Mouse (Mus musculus) layer of hippocampus, adult 11-12 months (tissue): Measurements from ENCODE around the gene Socs3.

Source experiments
- DNase-seq: peaks from one replicate; pipeline ENCODE4 v3.0.0; 2022; ENCODE audit warnings: low spot score

The Socs3 gene

DNA sequence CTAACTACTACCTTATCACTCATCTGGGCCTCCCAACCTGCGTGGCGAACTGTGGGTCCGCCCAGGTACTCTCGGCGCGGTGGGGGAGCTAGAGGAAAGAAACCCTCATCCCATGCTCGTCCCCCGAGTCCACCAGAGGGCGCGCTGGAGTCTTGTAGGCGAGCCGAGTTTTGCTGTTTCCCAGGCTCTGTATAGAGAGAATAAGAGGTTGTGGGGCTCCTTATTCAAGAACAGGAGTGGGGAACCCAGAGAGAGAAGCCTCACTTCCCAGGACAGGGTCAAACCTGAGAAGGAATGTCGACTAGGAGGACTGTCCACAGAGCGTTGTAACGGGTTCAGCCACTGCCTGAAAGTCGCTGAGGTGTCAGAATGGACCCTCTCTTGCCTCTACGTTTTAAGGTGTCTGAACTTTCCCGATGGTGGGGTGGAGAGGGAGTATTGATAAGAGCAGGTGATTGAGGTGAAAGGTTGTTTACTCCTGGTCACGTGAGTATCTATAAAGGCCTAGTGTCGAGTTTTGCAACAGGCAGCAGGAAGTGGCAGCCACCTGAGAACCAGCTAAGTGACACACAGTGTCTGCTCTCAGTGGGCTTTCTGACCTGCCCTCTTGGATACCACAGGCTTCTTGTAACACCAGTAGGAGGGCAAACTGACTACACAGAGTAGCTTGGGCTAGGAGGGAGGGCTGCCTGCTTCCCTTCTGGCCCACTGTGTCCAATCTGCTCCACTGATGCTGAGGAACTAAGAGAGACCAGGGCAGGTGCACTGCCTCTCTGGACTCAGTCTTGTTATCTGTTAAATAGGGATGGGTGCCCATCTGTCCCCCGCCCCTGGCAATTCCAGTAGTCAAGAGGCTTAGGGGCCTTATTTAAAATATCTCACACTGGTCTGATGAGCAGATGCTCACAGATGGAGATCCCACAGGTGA is at the start of gene Socs3:
Gene Socs3 (minus strand): TSS at position 103 of the 928 bp plus-strand sequence.
- peak; percentile 95 for DNase-seq

DNA sequence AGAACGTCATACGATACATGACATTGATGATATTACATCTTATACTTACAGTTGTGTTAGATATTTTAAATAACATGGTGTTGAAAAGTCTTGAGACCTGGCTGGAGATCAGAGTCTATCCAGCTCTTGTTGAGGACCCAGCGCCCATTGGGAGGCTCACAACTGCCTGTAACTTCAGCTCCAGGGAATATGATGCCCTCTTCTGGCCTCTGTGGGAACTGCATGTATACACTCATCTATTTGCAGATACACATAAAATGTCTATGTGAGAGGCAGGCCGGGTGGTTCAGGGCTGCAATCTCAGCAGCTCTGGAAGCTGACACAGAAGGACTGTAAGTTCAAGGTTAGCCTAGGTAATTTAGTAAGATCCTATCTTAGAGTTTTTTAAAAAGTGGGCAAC is 48.5 kb upstream of the Socs3 start:
- no peak for DNase-seq

DNA sequence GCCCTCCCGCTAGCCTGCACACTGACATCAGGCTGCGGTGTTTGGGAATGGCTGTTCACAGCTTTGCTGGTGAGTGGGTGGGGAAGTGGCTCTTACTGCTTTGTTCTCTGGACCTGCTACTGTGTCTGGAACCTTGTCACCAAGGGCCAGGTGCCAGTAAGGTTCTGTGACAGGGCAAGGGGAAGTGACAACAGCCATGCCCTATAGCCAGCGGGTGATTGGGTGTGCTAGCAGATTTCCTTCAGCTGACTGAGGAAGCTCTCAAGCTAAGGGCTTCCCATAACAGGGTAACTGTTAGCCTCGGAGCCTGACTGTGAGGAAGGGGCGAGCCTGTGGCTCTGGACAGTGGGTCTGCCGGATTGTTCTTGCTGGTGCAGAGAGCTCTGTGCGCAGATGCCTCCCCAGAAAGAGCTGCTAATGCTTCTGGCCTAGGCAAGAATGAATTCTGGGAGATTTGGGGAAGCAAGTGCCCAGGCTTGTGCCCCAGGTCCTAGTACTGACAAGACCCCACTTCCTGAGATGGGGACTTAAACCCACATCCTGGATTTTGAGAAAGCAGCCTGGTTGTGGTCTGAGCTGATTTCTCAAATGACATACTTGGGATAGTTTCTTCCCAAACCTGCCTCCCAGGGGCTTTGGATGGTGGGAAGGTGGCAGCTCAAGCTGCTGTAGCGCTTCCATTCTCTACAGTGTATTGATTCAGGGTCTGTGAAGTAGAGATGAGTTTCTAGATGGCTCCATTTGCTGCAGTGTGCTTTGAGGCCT is 45.7 kb upstream of the Socs3 start:
- no peak for DNase-seq

DNA sequence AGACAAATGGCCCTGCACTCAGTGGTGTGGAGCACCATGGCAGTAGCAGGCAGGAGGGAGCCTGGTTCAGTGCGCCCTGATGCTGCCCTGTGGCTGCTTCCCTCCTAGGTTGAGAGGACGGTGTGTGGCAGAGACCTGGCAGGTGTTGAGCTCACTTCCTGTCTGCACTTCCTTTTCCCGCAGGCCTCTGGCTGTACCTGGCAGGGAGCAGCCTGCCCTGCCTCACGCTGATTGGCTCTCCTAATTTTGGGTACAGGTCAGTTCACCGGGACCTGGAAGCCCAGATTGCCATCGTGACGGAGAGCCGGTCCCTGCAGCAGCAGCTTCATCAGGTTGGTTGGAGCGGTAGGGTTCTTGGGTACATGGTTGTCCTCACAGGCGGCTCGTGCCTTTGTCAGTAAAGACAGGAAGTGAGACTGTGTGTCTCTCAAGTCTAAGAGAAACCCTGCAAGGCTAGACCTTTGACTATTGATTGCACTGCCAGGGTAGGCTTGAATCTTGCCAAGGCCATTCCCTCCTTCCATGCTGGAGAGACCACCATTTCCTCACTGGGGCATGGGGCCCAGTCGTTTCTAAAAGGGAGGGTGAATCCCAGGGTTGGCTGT is 44.6 kb upstream of the Socs3 start:
- no peak for DNase-seq

DNA sequence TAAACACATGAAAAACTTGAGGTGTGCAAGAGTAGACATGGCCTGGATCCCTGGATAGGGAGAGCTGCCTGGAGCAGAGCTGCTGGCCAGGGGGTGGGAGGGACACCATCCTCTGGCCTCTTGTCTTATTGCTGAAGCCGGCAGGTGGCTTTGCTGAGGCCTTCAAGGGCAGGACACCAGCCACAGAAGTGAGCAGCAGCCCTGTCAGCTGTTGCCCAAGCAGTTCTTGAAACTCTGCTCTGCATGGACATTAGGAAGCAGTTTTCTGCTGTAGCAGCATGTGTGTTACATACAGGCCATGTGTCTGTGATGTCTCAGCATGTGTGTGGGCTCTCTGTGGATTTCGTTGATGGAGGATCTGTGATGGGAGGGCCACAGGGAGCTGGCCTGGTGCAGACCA is 43.5 kb upstream of the Socs3 start:
- no peak for DNase-seq

DNA sequence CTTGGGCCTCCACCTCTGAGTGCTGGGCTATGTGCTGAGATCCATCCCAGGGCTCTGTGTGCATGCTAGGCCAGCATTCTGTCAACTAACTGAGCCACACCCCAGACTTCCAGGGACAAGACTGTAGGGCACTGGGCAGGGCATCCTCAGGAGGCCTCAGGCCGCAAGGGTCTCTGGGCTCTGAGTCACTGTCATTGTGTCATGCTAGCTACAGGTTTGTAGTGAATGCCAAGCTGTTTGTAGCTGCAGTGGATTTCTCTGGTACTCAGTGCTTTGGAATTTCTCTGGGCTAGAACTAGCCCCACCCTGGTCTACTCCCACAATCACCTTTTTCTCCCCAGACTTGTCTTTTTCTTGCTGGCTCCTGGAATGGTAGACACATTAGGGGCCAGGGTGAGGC is 42.7 kb upstream of the Socs3 start:
- DNase-seq = no peak

DNA sequence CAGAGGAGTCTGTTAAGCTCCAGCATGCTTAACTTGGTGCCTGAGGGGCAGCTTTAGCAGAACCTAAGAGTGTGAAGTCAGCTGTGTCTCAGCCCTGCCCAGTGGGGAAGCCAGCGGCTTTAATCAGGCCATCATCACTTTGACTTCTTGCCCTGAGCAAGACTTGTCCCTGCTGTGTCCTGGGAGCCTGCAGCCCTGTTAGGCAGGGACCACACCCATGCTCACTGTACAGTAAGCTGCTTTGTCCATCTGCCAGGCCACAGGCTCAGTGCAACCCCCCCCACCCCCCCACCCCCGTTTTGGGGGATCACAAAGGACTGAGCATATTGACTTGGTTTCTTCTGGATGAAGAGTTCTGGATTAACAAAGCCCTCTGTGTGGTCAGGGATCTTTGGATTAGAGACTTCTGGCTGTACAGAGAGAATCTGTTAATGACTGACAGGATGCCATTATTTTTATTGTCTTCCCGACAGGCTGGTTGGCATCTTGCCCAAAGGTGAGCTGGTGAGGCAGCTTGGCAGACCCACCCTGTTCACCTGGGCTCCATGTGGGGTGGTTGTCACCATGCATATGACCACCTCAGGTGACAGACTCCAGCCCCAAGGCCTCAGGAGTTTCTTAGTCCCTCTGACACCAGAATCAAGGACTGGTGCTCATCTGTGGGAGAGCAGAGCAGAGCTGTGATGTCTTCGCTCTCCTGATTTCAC is 40.2 kb upstream of the Socs3 start:
- no peak for DNase-seq

DNA sequence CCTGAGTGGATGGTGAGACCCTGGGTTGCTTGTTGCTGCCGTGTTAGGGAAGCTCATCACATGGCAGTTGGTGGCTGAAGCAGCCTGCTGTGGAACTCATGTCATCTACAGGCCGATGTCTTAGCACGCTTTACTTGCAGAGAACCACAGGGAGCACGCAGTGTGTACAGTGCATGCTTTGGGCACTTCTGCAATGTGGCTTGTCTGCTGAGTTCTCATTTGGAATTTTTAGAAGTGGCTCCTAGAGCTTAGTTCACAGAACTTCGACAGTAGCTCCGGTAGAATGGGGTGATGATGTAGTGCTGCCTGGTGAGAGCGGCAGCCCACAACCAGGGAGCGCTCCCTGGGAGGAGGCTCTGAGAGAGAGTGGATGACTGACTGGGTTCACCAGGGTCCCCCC is 39.0 kb upstream of the Socs3 start:
- DNase-seq = peak; percentile 32

DNA sequence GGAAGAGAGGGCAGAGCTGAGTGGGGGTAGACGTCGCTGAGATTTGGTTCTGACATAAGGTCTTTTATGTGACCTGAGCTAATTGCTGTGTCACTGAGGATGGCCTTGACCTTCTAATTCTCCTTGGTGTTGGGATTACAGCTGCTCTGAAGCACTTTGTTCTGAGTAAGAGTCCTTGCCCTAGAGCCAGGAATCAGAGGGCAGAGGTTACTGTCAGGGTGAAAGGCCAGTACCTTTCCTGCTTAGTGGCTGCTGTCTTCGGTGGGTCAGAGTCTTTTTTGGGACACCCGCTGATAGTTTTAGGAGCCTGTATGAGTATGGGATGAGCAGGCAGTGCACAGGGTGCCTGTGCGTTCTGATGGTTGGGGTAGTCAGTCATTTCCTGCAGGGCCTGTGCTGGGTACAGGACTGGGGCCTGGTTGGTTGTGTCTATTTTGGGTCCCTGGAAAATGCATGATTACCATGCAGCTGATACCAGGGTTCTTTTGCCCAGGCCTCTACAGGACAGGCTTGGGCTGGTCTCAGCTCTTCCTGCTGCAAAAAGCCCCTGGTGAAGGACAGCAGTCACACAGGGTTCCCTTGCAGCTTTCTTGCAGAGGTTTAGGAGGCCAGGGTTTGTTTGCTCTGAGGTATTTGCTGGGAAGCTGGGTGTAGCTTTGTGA is 38.4 kb upstream of the Socs3 start:
- no peak for DNase-seq

DNA sequence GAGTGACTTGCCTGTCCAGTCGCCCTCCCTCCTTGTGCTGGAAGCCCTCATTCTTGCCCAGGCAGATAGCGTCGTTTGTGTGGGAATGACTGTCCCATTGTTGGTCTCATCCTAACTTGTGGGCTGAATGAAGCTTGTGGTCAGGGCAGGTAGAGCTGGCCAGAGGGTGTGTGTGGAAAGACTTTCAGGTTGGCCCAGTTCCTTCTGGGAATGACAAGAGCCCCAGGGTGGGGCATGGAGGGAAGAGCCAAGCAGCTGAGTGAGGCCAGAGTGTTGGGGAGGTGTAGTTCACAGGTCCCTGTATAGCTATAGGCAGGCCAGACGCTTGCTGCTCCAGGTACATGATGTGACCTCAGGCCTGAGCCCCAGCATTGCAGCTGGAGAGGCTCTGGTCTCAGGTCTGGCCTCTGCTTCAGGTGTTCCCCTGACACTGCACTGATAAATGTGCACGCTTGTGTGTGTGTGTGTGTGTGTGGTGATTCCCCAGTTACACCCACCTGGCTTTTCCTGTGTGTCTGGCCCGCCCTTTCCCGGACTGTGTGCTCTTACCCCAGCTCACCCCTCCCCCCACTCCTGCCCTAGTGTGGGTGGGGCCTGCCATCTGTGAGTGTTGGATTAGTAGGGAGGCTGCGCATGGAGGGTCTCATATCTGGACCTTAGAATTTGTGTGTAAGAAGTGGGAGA is 37.8 kb upstream of the Socs3 start:
- DNase-seq = no peak

DNA sequence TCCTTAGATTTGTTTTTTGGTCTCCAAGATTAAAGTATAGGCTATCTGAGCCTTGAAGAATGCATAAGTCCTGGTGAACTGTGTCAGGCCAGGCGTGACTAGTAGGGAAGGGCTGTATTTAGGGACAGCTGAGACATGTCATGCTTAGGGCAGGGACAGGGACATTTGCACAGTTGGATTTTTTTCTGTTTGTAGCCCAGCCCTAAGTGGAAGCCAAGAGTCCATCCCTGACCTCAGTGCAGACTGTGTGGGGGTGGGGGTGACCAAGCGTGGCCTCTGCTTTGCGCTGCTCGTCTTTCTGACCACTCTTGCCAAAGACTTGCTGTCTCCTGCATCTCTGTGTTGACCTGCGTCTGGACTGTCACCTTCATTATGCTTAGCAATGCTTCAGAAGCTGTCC is 34.4 kb upstream of the Socs3 start:
- no peak for DNase-seq

DNA sequence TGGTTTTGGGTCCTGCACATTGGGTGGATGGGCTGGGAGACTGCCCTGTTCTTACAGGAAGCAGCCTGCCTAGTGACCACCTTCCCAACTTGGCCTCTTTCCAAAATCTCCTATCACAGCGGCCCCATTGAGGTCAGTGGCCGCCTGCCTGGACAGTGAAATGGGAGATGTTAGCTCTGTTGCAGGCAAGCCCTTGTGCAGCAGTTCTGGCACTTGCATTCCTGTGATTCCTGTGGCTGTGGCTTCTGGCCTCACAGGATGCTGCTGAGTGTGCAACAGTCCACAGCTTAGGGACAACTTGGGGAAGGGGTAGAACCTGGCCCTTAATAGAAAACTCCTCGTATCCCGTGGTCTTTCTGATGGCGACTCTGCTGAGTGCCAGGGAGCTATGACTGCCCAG is 33.9 kb upstream of the Socs3 start:
- no peak for DNase-seq

DNA sequence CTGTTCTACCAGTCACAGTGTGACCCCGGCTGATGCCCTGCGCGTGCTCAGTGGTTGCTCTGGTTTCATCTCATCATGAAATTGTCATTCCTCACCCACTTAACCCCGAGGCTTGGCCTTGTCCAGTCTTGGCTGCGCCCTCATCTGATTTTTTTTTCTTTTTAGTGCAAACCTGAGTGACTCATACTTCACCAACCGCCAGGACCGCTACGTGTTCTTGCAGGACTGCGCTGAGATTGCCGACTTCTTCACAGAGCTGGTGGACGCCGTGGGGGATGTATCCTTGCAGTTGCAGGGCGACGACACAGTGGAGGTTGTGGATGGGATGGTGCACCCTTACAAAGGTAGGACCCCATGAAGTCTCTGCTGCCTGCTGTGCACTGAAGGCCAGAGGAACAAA is 33.3 kb upstream of the Socs3 start:
- DNase-seq = no peak

DNA sequence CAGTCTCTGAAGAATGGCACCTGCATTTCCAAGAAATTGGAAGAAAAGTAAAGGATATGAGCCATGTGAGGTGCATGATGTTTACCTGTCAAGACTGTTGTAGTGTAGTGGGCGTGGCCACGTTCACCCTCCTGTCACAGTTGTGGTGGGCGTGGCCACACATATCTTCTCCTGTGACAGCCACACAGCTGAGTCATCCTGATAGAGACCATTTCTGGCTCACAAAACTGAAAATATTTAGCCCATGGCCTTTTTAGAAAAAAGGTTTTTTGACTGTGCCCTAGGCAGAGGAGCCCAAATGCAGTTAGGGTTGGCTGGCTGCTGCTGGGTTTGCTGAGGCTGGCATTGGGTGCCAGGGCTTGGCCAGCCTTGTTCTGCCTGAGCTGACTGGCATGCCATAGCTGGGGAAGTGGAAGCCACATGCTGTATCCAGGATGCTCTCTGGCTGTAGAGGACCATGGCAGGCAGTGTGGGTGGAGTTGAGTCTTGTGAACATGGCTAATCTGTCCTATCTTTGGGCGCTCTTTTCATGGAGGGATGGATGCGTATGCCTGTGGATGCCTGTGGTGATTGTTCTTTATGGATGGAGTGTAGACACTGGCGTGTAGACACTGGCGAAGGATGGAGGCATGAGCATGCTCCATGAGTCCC is 30.8 kb upstream of the Socs3 start:
- DNase-seq = no peak

DNA sequence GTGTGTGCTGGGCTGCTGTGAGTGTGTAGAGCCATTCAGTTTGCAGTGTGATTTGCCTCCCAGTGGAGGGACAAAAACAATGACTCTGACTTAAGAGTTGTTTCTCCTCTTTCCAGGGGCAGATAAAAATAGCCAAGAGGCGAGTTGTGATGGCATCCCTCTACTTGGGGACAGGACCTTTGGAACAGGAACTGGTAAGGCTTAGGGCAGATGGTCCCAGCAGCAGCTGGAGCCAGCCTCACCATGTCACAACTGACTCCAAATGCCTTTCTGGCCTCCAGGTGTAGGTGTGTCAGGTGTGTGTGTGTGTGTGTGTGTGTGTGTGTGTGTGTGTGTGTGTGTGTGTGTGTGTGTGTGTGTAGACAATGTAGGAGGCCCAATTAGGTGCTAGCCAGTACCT is 30.2 kb upstream of the Socs3 start:
- no peak for DNase-seq

DNA sequence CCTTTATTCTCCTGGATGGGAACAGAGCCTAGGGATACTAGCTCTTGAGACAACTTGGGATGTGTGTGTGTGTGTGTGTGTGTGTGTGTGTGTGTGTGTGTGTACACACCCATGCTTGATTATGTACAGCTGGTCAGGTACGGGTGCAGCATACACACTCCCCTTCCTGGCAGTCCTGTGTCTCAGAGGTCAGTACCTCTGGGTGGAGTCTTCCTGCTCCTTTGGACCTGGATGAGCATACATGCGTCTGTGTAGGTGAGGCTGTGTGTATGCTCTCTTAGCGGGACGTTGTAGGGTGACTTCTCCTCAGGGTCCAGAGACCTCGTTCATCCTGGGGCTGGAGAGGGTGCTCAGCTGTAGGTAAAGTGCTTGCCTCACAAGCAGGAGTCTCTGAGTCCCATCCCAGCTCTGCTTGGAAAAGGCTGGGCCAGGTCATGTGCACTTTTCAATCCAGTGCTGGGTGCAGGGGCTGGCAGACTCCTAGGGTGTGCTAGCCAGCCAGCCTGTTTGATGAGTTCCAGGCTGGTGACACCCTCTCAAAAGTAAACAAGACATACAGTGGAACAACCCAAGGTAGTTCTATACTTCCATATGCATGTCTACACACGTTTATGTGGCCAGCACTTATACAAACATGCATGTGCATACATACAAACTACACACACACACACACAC is 29.6 kb upstream of the Socs3 start:
- DNase-seq = no peak

DNA sequence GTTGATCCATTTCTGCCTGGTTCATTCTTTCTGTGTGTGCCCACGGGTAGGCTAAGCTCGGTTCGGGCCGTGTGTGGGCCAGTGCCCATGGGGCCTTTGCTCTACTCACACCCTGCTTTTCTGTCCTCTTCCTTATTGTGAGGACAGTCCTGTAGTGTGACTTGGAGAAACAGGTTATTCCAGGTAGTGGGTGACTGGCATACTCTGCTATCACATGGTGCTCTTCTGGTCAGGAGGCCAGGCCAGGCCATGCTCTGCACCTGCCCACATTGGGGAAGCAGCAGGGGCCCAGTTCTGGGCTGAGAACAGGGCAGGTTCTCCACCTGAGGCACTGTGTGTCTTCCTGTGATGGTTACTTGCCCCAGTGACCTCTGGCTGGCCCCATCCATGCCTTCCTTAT is 28.5 kb upstream of the Socs3 start:
- DNase-seq = no peak

DNA sequence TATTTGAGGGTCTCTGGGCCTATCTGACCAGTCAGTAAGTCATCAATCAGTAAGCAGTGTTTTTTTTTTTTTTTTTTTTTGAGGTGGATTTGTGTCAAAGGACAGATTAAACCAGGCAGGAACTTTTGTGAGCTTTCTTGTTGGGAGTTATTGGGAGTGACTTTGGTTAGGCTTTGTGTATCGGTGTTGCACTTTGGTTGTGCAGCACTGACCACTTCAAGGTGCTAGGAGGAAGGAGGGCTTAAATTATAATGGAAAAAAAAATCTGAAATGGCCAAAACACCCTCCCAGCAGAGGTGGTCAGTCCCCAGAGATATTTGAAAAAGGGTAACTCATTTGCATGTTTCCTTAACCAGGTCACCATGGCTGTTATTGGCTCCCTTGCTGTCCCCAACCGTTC is 27.2 kb upstream of the Socs3 start:
- DNase-seq = no peak

DNA sequence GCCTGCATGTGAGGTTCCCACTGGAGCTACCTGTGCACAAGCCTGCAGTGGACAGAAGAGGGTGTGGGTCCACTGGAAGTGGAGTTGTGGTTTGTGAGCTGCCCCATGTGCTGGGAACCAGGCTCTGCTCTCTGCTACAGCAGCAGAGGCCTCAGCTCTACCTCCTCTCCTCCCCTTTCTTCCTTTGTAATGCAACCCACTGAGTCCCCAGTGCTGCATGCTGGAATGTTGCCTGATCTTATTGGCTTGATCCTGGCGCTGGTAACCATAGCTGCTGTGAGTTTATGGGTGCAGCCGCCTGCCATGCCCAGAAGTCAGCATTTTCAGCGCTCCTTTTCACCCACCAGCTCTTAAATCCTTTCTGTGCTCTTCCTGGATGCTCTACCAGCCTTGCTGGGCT is 26.2 kb upstream of the Socs3 start:
- no peak for DNase-seq

DNA sequence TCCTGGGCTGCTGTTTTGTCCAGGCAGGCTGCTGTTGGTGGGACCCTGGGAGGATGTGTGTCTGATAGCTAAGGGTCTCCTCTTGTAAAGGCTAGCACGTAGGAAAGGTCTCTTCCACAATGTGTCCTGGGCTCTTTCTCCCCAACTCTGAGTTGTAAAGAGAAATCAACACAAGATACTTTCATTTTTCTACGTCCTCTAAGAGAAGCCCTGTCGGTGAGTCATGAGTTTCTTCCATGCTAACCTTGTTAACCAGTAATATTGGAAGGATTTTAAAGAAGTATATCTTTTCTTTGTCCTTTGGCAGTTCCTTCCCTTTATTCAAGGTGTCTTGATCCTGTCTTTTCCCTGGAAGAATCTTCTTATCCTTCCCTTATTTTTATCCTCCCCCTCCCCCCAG is 25.8 kb upstream of the Socs3 start:
- no peak for DNase-seq
